Mouse (Mus musculus) olfactory bulb, adult 2 months (tissue): ENCODE data around the gene Catsper4.

Experiments
- CTCF ChIP-seq: fragments of 200-500 bp; IDR thresholded peaks from 2 replicates; pipeline ENCODE4 v1.5.1; 2012; ENCODE audit warnings: low read depth, mild to moderate bottlenecking, low read length, moderate library complexity; ENCODE audit not compliant: insufficient read depth
- POLR2A ChIP-seq: fragments of 200-500 bp; IDR thresholded peaks from 2 replicates; pipeline ENCODE4 v1.6.1; 2012; ENCODE audit warnings: mild to moderate bottlenecking, low read depth, low read length, moderate library complexity; ENCODE audit not compliant: insufficient read depth

DNA sequence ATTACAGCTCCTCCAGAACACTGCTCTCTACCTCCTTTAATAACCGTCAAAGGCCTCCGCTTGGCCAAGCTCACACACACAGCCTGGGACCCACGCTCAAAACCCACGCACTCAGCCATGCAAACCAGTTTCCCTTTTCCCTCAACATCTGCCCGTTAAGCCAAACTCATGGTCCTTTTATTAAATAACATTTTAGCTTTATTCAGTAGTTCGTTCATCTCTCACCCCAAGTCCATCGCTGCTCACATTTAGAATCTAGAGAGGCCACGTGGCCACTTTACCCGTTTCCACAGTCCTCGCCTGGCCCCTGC, 23.7 kb upstream of the Catsper4 start:
- TF ChIP-seq CTCF (no peak), POLR2A (no peak)
